9 mouse cellular contexts compared by ENCODE assay signal in the genomic region with DNA sequence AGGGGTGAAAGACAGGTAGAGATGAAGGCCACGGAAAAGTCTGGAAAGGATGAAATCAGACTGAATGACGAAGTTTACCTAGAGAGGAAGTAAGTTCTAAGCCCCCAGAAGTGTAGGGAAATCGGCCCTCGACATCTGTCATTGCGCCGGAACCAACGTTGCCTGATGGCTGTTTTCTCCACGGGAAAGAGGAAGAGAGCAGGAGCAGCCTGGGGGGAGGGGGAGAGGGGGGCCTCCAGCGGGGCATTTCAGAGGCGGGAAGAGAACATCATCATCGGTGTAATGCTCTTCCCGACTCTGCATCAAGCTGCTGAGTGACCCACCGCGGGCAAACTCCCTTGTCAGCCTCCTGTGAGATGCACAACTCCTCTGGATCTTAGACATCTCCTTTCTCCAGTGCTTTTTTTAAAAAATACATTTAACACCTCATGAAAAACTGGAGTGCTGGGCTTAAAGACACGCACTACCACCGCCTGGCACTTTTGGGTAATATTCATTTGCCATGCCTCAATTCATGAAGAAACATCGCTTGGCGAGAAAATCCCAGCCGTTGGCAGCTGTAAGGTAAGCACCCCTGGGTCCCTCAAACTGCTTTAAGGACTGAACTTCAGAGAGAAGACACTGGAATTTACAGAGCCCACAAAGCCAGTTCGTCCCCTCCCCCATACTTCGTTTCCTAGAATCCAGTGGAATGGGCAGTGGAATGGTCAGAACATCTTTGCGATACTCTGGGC. TPM values are rescaled to one million over a fixed set of nuclear protein-coding genes. Genes with fewer than 3 reads are reported as not detected.
DNase-seq lines count a peak whose midpoint lies in the region; ATAC-seq lines count a peak whose summit lies in the region.
"Had no signal": no experiment of that assay in that cellular context is flagged by ENCODE, and none has a peak within 500 bp of the region (broad histone marks: within the 10 kb centered on the region; RNA-seq: fewer than 3 reads in every experiment).

No protein-coding gene starts in this region.

- no peak for DNase-seq in kidney, postnatal 25 days
- no peak for DNase-seq in embryonic facial prominence, embryonic 14.5 days (ENCODE audit: low spot score)
- peak; percentile 14 for DNase-seq in induced T-regulatory cell, adult 2 months (ENCODE audit: low read depth)
- no peak for DNase-seq in layer of hippocampus, postnatal 14 days (ENCODE audit: low spot score in 2 of 2)
- DNase-seq in spleen, adult 12 weeks (ENCODE audit: low spot score): no peak
- no peak for DNase-seq in right cerebral cortex, postnatal 4 days

- H3K4me2 ChIP-seq in kidney, embryonic 16.5 days (replicated peaks; ENCODE audit: low read depth, low read length): peak overlapping the region; percentile 48
- peak overlapping the region; percentile 13; the same call in 1 of the 2 replicates for H3K4me2 ChIP-seq in embryonic facial prominence, embryonic 14.5 days (ENCODE audit: low read depth, low read length)
- H3K4me2 ChIP-seq in midbrain, embryonic 13.5 days (replicated peaks): peak overlapping the region; percentile 39

- H3K36me3 ChIP-seq in kidney, embryonic 16.5 days (ENCODE audit: insufficient read depth, low read length): no peaks in the 10 kb centered on the region
- H3K36me3 ChIP-seq in embryonic facial prominence, embryonic 14.5 days (ENCODE audit: control insufficient read depth, insufficient read depth, low read length): no peaks in the 10 kb centered on the region
- H3K36me3 ChIP-seq in midbrain, embryonic 13.5 days: no peaks in the 10 kb centered on the region
- H3K36me3 ChIP-seq: G1E had no signal

- H3K9me3 ChIP-seq in kidney, embryonic 16.5 days (ENCODE audit: low read length): no peaks in the 10 kb centered on the region
- no peaks in the 10 kb centered on the region for H3K9me3 ChIP-seq in embryonic facial prominence, embryonic 14.5 days (ENCODE audit: control insufficient read depth, low read length)
- H3K9me3 ChIP-seq in midbrain, embryonic 13.5 days: no peaks in the 10 kb centered on the region

- peaks cover 9% of the 10 kb centered on the region for H3K4me1 ChIP-seq in kidney, embryonic 16.5 days (ENCODE audit: insufficient read depth, low read length)
- peaks cover 16% of the 10 kb centered on the region for H3K4me1 ChIP-seq in embryonic facial prominence, embryonic 14.5 days (ENCODE audit: control insufficient read depth, insufficient read depth, low read length)
- H3K4me1 ChIP-seq in midbrain, embryonic 13.5 days (replicated peaks): peaks cover 13% of the 10 kb centered on the region

- peak overlapping the region; percentile 12; the same call in 1 of the 2 replicates for H3K27ac ChIP-seq in kidney, embryonic 16.5 days (ENCODE audit: low read length)
- no peak overlapping the region for H3K27ac ChIP-seq in embryonic facial prominence, embryonic 14.5 days (replicated peaks; ENCODE audit: low read depth, low read length)
- peak overlapping the region; percentile 51; the same call in 1 of the 2 replicates for H3K27ac ChIP-seq in midbrain, embryonic 13.5 days

- no peaks in the 10 kb centered on the region for H3K27me3 ChIP-seq in kidney, embryonic 16.5 days (ENCODE audit: insufficient read depth, low read length)
- H3K27me3 ChIP-seq in embryonic facial prominence, embryonic 14.5 days (replicated peaks; ENCODE audit: control insufficient read depth, insufficient read depth, low read length): no peaks in the 10 kb centered on the region
- 0 out of 2 replicates have a peak, but pooled peaks cover 3% of the 10 kb centered on the region for H3K27me3 ChIP-seq in midbrain, embryonic 13.5 days

- WGBS in kidney, embryonic 16.5 days: 49% methylated on average over 22 of the region's 22 CpGs
- 66% methylated on average over 22 of the region's 22 CpGs for WGBS in embryonic facial prominence, embryonic 14.5 days
- WGBS in midbrain, embryonic 13.5 days: 64% methylated on average over 22 of the region's 22 CpGs

- ATAC-seq in kidney, embryonic 16.5 days (ENCODE audit: low FRiP score, low TSS enrichment): no peak
- ATAC-seq in embryonic facial prominence, embryonic 14.5 days (ENCODE audit: low read depth): no peak
- ATAC-seq in midbrain, embryonic 13.5 days: peak; percentile 10; the same call in 1 of the 2 replicates

- H3K9ac ChIP-seq in kidney, embryonic 16.5 days (replicated peaks; ENCODE audit: low read length): peak overlapping the region; percentile 51
- no peak overlapping the region for H3K9ac ChIP-seq in embryonic facial prominence, embryonic 14.5 days (ENCODE audit: low read depth, low read length)
- 0 out of 2 replicates have a peak overlapping the region, but pooled peaks have one; percentile 23 for H3K9ac ChIP-seq in midbrain, embryonic 13.5 days (replicated peaks)

- H3K4me3 ChIP-seq in kidney, embryonic 16.5 days (ENCODE audit: low read length): peak overlapping the region; percentile 27
- 0 out of 2 replicates have a peak overlapping the region, but pooled peaks have one; percentile 6 for H3K4me3 ChIP-seq in embryonic facial prominence, embryonic 14.5 days (ENCODE audit: low read depth, low read length)
- no peak overlapping the region for H3K4me3 ChIP-seq in midbrain, embryonic 13.5 days (replicated peaks)

RNA-seq across cellular contexts. Expression of gene Kras, which starts 53.0 kb away (rescaled TPM):
- polyA plus RNA-seq in kidney, embryonic 16.5 days (2015; fragmentation: Nextera tagmentation; extraction: Ambion mirVana): 68.1 and 68.9 TPM in 2 replicates
- polyA plus RNA-seq in embryonic facial prominence, embryonic 14.5 days (2014; fragmentation: Nextera tagmentation; extraction: Ambion mirVana): 70.4 and 71.3 TPM in 2 replicates
- polyA plus RNA-seq in midbrain, embryonic 13.5 days (2015; fragmentation: Nextera tagmentation; extraction: Ambion mirVana): 90.9 and 92.3 TPM in 2 replicates
- 10 to 100 TPM; 70.7 to 77.2 TPM for total RNA-seq in layer of hippocampus, postnatal 14 days (2021)
